Mouse (Mus musculus) myocyte (in vitro differentiated cells): ENCODE data around the gene Ms4a7.

Experiments used
- MAX ChIP-seq: IDR thresholded peaks from one replicate; pipeline ENCODE4 v1.6.1; 2011; ENCODE audit warnings: low read depth, mild to moderate bottlenecking, control low read depth
- POLR2A ChIP-seq: IDR thresholded peaks from one replicate; pipeline ENCODE4 v1.6.1; 2011; ENCODE audit warnings: low read depth, mild to moderate bottlenecking, control low read depth, moderate library complexity; ENCODE audit not compliant: insufficient read length
- POLR2AphosphoS2 ChIP-seq: IDR thresholded peaks from one replicate; pipeline ENCODE4 v1.6.1; 2011; ENCODE audit warnings: low read depth, control low read depth; ENCODE audit not compliant: insufficient read length

DNA sequence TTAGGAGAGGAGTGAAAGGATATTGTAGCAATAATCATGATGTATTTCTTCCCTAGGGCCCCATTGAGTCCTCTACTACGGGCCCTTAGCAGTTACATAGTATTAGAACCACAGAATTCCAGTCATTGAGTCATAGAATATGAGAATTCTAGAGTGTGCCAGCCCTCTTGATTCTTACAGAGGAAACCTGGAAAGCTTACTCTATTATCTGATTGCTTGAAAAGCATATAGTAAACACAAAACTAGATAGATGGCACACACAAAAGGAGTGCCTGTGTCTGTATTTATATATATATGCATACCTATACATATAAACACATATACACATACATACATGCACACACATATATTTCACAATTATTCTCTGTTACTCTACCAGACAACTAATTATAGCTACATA, 21.6 kb downstream of the Ms4a7 start, which contains the start of gene Ms4a14:
- TF ChIP-seq POLR2A (no peak), MAX (no peak), POLR2AphosphoS2 (no peak)
